8 mouse cellular contexts compared by ENCODE assay signal in genomic region chr9:24516575-24517139, GRCm38 (mm10). TPM values are rescaled to one million over a fixed set of nuclear protein-coding genes. Genes with fewer than 3 reads are reported as not detected.
A peak's percentile ranks its signal among the peaks of the same experiment; 100 is the strongest.
DNase-seq lines count a peak whose midpoint lies in the region; ATAC-seq and TF ChIP-seq lines count a peak whose summit lies in the region.

No protein-coding gene starts in this region.

- H3K4me1 ChIP-seq in heart, embryonic 12.5 days (replicated peaks), result no peaks in the 10 kb centered on the region
- H3K4me1 ChIP-seq in bone marrow macrophage, adult 2 months (ENCODE audit: control insufficient read depth, insufficient read depth, low read length), result peaks cover 23% of the 10 kb centered on the region
- no peaks in the 10 kb centered on the region for H3K4me1 ChIP-seq in forebrain, embryonic 11.5 days (replicated peaks; ENCODE audit: control insufficient read depth, insufficient read depth, low read length)
- no peaks in the 10 kb centered on the region for H3K4me1 ChIP-seq in hindbrain, embryonic 10.5 days (replicated peaks)

- no peak for TF ChIP-seq POLR2A in bone marrow macrophage, adult 2 months (IDR thresholded peaks at IDR 0.05; ENCODE audit: borderline replicate concordance, low read depth, low read length)

- no peaks in the 10 kb centered on the region for H3K36me3 ChIP-seq in heart, embryonic 12.5 days
- H3K36me3 ChIP-seq in forebrain, embryonic 11.5 days (ENCODE audit: control insufficient read depth, insufficient read depth, low read length), result no peaks in the 10 kb centered on the region
- H3K36me3 ChIP-seq in hindbrain, embryonic 10.5 days, result no peaks in the 10 kb centered on the region

- no peaks in the 10 kb centered on the region for H3K9me3 ChIP-seq in heart, embryonic 12.5 days (replicated peaks)
- no peaks in the 10 kb centered on the region for H3K9me3 ChIP-seq in forebrain, embryonic 11.5 days (ENCODE audit: control insufficient read depth, low read length)
- H3K9me3 ChIP-seq in hindbrain, embryonic 10.5 days, result no peaks in the 10 kb centered on the region

- no peak overlapping the region for H3K4me2 ChIP-seq in heart, embryonic 12.5 days
- no peak overlapping the region for H3K4me2 ChIP-seq in forebrain, embryonic 11.5 days (ENCODE audit: low read depth, low read length, severe bottlenecking)

- H3K9ac ChIP-seq in heart, embryonic 12.5 days, result no peak overlapping the region
- H3K9ac ChIP-seq in forebrain, embryonic 11.5 days (ENCODE audit: low read length), result no peak overlapping the region

- peak; percentile 52 to 78 for DNase-seq in heart, adult 18-20 months
- peak; percentile 60 for DNase-seq in forebrain, embryonic 11.5 days (ENCODE audit: low spot score)
- peak; percentile 49 for DNase-seq in hindbrain, embryonic 10.5 days (ENCODE audit: low spot score)
- peak; percentile 67 to 84 for DNase-seq in layer of hippocampus, postnatal 14 days (ENCODE audit: low spot score in 2 of 2)
- DNase-seq in lung, postnatal 25 days (ENCODE audit: low spot score), result peak; percentile 58
- peak; percentile 29 for DNase-seq in retina, adult 2 months (ENCODE audit: low read depth, low spot score)

- TF ChIP-seq CTCF in bone marrow macrophage, adult 2 months (IDR thresholded peaks at IDR 0.05; ENCODE audit: low read depth, low read length), result peak; percentile 65

- H3K27ac ChIP-seq in heart, embryonic 12.5 days (ENCODE audit: poor library complexity, severe bottlenecking), result no peak overlapping the region
- no peak overlapping the region for H3K27ac ChIP-seq in bone marrow macrophage, adult 2 months (ENCODE audit: insufficient read depth, low read depth, low read length)
- H3K27ac ChIP-seq in forebrain, embryonic 11.5 days (ENCODE audit: low read depth, low read length), result no peak overlapping the region
- H3K27ac ChIP-seq in hindbrain, embryonic 10.5 days, result no peak overlapping the region

- no peak for ATAC-seq in heart, embryonic 12.5 days (ENCODE audit: insufficient number of reproducible peaks, low FRiP score)
- peak; percentile 71 for ATAC-seq in forebrain, embryonic 11.5 days (replicated peaks; ENCODE audit: low FRiP score)

- no peak overlapping the region for H3K4me3 ChIP-seq in heart, embryonic 12.5 days
- no peak overlapping the region for H3K4me3 ChIP-seq in bone marrow macrophage, adult 2 months (ENCODE audit: insufficient read depth, low read length)
- H3K4me3 ChIP-seq in forebrain, embryonic 11.5 days (ENCODE audit: low read depth, low read length), result no peak overlapping the region
- H3K4me3 ChIP-seq in hindbrain, embryonic 10.5 days, result no peak overlapping the region

- H3K27me3 ChIP-seq in heart, embryonic 12.5 days (replicated peaks), result no peaks in the 10 kb centered on the region
- H3K27me3 ChIP-seq in forebrain, embryonic 11.5 days (ENCODE audit: control insufficient read depth, insufficient read depth, low read length), result no peaks in the 10 kb centered on the region
- H3K27me3 ChIP-seq in hindbrain, embryonic 10.5 days (ENCODE audit: insufficient read depth, poor library complexity, severe bottlenecking), result no peaks in the 10 kb centered on the region

- WGBS in heart, embryonic 12.5 days, result 57% methylated on average over 10 of the region's 10 CpGs
- whole genome bisulfite sequencing in forebrain, embryonic 11.5 days, result 63% methylated on average over 10 of the region's 10 CpGs
- 63% methylated on average over 10 of the region's 10 CpGs for WGBS in hindbrain, embryonic 10.5 days

RNA-seq across cellular contexts. Expression of gene Dpy19l1, which starts 13.7 kb away (rescaled TPM):
- 1 to 10 TPM; 6.3 to 8.1 TPM for total RNA-seq in heart, adult 18-20 months (2021)
- polyA plus RNA-seq in heart, embryonic 12.5 days (2016; fragmentation: Nextera tagmentation; extraction: Ambion mirVana), result 14.6 and 15.8 TPM in 2 replicates
- polyA plus RNA-seq in bone marrow macrophage, adult 2 months (2012; ENCODE audit: insufficient read depth, insufficient read length, missing spikeins), result 21.7 and 26.0 TPM in 2 replicates
- polyA plus RNA-seq in forebrain, embryonic 11.5 days (2014; fragmentation: Nextera tagmentation; extraction: Ambion mirVana), result 21.5 and 24.2 TPM in 2 replicates
- polyA plus RNA-seq in hindbrain, embryonic 10.5 days (2016; fragmentation: Nextera tagmentation; extraction: Ambion mirVana), result 4.9 and 9.2 TPM in 2 replicates
- total RNA-seq in layer of hippocampus, postnatal 14 days (2021), result 10 to 100 TPM; 27.4 to 30.9 TPM
